Mouse (Mus musculus) hematopoietic stem cell, adult 5-6 weeks (primary cell): Measurements from ENCODE around the gene Btbd17. TPM values are rescaled to one million over a fixed set of nuclear protein-coding genes. Genes with fewer than 3 reads are reported as not detected.

ENCODE experiments used
- ATAC-seq, 2 experiments: fragments of 125-278 bp in 1 of 2; replicated peaks in 1 of 2; 2 replicates each; pipeline ENCODE4 v1.8.0; 2016 to 2017; ENCODE audit warnings: inconsistent platforms in 2 of 2, mild to moderate bottlenecking in 2 of 2, moderate number of reproducible peaks in 2 of 2, low read depth in 1 of 2, moderate TSS enrichment in 1 of 2; ENCODE audit not compliant: low FRiP score in 2 of 2, poor library complexity in 2 of 2, severe bottlenecking in 2 of 2, insufficient read depth in 1 of 2, low TSS enrichment in 1 of 2
- total RNA-seq: library from RNA; stranded (forward); fragments of 172-1452, 232-1000 nt; gene quantifications from 2 replicates; pipeline ENCODE4 v1.2.3, GENCODE M21; 2017

Gene Btbd17
- total RNA-seq, 1 experiment from 2014 or later = not detected

- ATAC-seq = no peak
Measured at GRCm38 (mm10) chr11:114809371-114809770, 13.6 kb upstream of the Btbd17 start.

GRCm38 (mm10) chr11:114807686-114808427 lies 12.1 kb upstream of the Btbd17 start:
- ATAC-seq = no peak; a peak in 1 of 4 replicates

GRCm38 (mm10) chr11:114807025-114807424 lies 11.3 kb upstream of the Btbd17 start:
- no peak for ATAC-seq

- no peak for ATAC-seq
Measured at GRCm38 (mm10) chr11:114803990-114804389, 8.2 kb upstream of the Btbd17 start.

GRCm38 (mm10) chr11:114802540-114803267 lies 7.0 kb upstream of the Btbd17 start:
- no peak for ATAC-seq

- no peak for ATAC-seq
Measured at GRCm38 (mm10) chr11:114801906-114802305, 6.2 kb upstream of the Btbd17 start.

- ATAC-seq = no peak
Measured at GRCm38 (mm10) chr11:114798624-114799023, 2.9 kb upstream of the Btbd17 start, which contains the start of gene Gpr142. Gene Gpr142 (plus strand): TSS chr11:114798924.

- ATAC-seq = no peak
Measured at GRCm38 (mm10) chr11:114797981-114798380, 2.2 kb upstream of the Btbd17 start.

GRCm38 (mm10) chr11:114797176-114797575 lies 1.4 kb upstream of the Btbd17 start:
- no peak for ATAC-seq

GRCm38 (mm10) chr11:114795231-114795746 lies 456 bp downstream of the Btbd17 start:
- peak; percentile 30 to 48; a peak in 1 of 4 replicates for ATAC-seq

GRCm38 (mm10) chr11:114794691-114795090 lies 1.1 kb downstream of the Btbd17 start:
- ATAC-seq = no peak

- ATAC-seq = no peak
Measured at GRCm38 (mm10) chr11:114793868-114794545, 1.7 kb downstream of the Btbd17 start.

- ATAC-seq = no peak
Measured at GRCm38 (mm10) chr11:114792931-114793494, 2.7 kb downstream of the Btbd17 start.

- ATAC-seq = no peak
Measured at GRCm38 (mm10) chr11:114791891-114792411, 3.8 kb downstream of the Btbd17 start.

GRCm38 (mm10) chr11:114791351-114791889 lies 4.3 kb downstream of the Btbd17 start:
- ATAC-seq = no peak

- ATAC-seq = no peak
Measured at GRCm38 (mm10) chr11:114790841-114791240, 4.9 kb downstream of the Btbd17 start.

GRCm38 (mm10) chr11:114790171-114790570 lies 5.6 kb downstream of the Btbd17 start:
- ATAC-seq = no peak
